ENCODE assay signal across 16 mouse cellular contexts in genomic region chr14:35173861-35174260, GRCm38 (mm10).
"Had no signal": no experiment of that assay in that cellular context is flagged by ENCODE, and none has a peak within 500 bp of the region (broad histone marks: within the 10 kb centered on the region; RNA-seq: fewer than 3 reads in every experiment).

No protein-coding gene starts in this region.

- H3K27ac ChIP-seq: neural tube, embryonic 13.5 days; neural tube, embryonic 15.5 days; stomach, embryonic 15.5 days; stomach, postnatal 0 days had no signal

- H3K4me2 ChIP-seq: neural tube, embryonic 13.5 days; neural tube, embryonic 15.5 days; stomach, embryonic 15.5 days had no signal

- H3K36me3 ChIP-seq: neural tube, embryonic 13.5 days; neural tube, embryonic 15.5 days; stomach, embryonic 15.5 days had no signal

- H3K27me3 ChIP-seq: neural tube, embryonic 13.5 days; neural tube, embryonic 15.5 days; stomach, embryonic 15.5 days had no signal

- H3K4me3 ChIP-seq: neural tube, embryonic 13.5 days; neural tube, embryonic 15.5 days; stomach, embryonic 15.5 days had no signal

- DNase-seq: retina, postnatal 1 day; right cerebral cortex, adult 18-20 months; right cerebral cortex, postnatal 14 days; right cerebral cortex, postnatal 25 days; right cerebral cortex, postnatal 4 days; spleen, adult 18-20 months; thymus, adult 18-20 months; thymus, adult 2 months; thymus, postnatal 14 days; thymus, postnatal 25 days; thymus, postnatal 36 days; thymus, postnatal 4 days had no signal

- H3K9me3 ChIP-seq: neural tube, embryonic 13.5 days; neural tube, embryonic 15.5 days; stomach, embryonic 15.5 days had no signal

- H3K9ac ChIP-seq: neural tube, embryonic 13.5 days; neural tube, embryonic 15.5 days; stomach, embryonic 15.5 days had no signal

- H3K4me1 ChIP-seq: neural tube, embryonic 13.5 days; neural tube, embryonic 15.5 days; stomach, embryonic 15.5 days had no signal
